Mouse (Mus musculus) CD4-positive, CD25-positive, alpha-beta regulatory T cell, adult 2 months (primary cell): Measurements from ENCODE around the gene Slco1b2.
"Not testable (repeated sequence)": the region's sequence is repeated elsewhere in the genome, so short reads cannot be mapped to it uniquely, and the experiment has no call there.

ENCODE experiments used
- DNase-seq: peaks from one replicate; pipeline ENCODE4 v3.0.0-alpha.2; 2012; ENCODE audit warnings: low read depth, low spot score

Slco1b2 gene

DNA sequence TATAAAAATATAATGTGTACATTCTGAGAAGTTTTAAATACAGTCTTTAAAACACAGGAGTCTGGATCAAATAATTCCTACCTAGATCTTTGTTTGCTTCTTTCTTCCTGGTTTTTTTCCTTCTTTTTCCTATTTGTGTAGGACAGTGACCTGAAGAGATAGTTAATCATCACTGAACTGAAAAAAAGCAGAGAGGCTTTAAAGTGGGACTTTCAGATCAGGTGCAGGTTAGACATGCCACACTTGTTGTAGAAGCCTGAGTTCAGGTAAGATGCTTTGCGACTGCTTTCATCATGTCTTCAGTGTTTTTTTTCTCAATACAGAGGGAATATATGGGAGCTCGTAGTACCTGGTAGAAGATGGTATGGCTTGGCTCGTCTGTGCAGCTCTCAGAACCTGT, at the start of gene Slco1b2:
TSS of gene Slco1b2 (plus strand) at position 228 of the 400 bp plus-strand sequence.
- DNase-seq = no peak

DNA sequence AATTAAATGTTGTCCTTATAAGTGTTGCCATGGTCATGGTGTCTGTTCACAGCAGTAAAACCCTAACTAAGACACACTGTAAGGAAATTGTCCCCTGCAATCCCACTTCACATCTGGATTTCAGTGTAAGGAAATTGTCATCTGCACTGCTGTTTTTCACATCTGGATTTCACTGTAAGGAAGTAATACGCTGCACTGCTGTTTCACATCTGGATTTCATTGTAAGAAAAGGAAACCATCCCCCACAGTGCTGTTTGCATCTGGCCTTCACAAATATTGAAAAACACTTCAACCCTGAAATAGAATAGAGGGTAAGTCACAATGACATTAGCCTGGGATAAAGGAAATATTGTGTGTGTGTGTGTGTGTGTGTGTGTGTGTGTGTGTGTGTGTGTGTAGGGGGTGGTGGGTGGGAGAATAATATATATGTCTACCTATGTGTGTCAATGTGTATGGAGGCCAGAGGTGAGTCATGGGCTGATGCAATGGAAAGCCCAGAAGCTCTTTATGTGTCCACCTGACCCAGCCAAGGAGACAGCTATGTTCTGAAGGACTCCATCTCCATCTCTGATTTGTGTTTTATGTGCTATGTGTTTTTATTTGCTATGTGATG, 44.4 kb upstream of the Slco1b2 start:
- DNase-seq = no peak

GRCm38 (mm10) chr6:141590002-141590401, 39.3 kb upstream of the Slco1b2 start:
- no peak for DNase-seq

DNA sequence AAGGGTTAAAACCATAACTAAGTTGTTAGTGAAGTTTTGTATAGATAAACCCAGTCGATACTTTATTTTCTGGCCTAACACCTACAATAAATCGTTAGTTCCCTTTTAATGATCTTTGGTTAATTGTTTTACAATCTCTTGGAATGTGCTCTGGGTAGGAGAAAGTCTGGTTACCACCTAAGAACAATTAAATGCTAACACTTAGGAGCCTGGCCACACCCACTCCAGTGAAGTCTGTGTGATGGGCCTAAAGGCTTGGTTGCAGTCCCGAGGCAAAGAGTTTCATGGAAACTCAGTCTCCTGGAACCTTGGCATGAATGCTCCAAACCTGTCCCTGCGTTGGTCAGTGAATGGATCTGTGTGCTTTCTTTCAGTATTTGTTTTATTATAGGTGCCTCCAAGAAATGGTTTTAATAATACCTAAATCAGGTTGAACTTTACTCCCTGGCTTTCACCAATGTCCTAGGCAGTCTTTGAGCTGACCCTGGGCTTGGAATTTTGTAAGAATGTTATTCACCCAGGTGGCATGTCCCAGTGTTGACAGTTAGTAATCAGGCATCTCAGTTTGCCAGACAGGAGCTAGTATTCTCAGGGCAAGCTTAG, 38.6 kb upstream of the Slco1b2 start:
- DNase-seq = not testable (repeated sequence)

- no peak for DNase-seq
Measured at GRCm38 (mm10) chr6:141596081-141596480, 33.2 kb upstream of the Slco1b2 start.

GRCm38 (mm10) chr6:141597037-141597436, 32.3 kb upstream of the Slco1b2 start:
- no peak for DNase-seq

- DNase-seq = no peak
Measured at GRCm38 (mm10) chr6:141600940-141601339, 28.4 kb upstream of the Slco1b2 start.

DNA sequence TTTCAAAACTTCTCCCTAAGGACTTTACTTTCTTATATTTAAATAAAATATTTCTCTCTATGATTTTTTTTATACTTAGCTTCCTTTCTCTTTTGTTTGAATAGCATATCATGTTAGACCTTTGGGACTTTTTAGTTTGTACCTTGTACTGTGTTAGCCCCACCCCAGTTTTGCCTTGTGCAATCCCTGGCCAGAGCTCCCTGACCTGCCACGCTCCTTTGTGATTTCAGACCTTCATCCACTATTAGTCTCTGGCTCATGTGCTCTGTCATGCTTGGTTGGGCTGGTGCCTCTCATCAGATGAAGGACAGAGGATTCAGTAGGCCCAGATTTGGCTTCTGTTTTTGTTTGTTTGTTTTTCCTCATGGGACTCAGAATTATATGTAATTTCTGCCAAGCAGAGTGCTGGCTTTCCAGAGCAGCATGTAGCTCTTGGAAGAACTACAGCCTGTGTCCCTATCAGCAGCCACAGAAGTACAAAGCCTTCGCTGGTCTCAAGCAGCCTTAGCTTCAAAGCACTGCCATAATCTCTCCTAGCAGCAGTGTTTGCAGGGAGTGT, 18.5 kb upstream of the Slco1b2 start:
- DNase-seq = no peak

GRCm38 (mm10) chr6:141614017-141614416, 15.3 kb upstream of the Slco1b2 start:
- no peak for DNase-seq

DNA sequence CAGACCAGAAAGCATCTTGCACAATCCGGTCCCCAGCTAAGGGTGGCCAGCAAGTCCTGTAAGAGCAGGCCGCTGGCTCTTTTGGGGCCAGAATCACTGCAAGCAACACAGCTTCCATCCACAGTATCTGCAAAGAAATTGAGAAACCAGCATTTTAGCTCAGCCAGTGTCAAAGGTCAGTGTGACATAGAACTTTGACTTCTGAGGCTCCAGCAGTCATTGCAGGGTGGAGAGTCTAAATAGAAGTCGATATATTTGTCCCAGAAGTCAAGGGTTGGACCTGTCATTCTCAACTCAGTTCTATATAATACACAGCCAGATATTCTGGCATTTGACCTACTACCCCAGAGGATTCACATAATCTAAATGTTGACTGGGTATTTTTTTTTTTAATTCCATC, 14.0 kb upstream of the Slco1b2 start:
- no peak for DNase-seq

GRCm38 (mm10) chr6:141632935-141633334, 3.6 kb downstream of the Slco1b2 start:
- DNase-seq = no peak

- no peak for DNase-seq
Measured at GRCm38 (mm10) chr6:141635250-141635649, 5.9 kb downstream of the Slco1b2 start.

GRCm38 (mm10) chr6:141640639-141641038, 11.3 kb downstream of the Slco1b2 start:
- no peak for DNase-seq

DNA sequence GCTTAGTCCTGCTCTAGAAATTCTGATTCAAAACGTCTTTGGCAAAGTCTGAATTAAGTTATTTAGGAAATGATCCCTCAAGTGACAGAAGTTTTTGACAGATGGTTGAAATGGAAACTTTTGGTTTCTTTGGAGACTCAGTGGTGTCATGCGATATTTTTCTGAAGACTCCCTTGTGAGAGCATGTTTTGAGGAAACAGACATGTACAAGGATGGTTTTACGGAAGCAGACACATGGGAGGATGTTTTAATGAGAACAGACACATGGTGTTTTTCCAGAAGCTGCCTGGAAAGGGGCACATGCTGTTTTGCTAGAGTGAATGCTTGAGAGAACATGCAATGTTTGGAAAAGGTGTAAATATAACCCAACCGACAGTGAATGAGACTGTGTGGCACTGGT, 57.7 kb downstream of the Slco1b2 start:
- DNase-seq = no peak

DNA sequence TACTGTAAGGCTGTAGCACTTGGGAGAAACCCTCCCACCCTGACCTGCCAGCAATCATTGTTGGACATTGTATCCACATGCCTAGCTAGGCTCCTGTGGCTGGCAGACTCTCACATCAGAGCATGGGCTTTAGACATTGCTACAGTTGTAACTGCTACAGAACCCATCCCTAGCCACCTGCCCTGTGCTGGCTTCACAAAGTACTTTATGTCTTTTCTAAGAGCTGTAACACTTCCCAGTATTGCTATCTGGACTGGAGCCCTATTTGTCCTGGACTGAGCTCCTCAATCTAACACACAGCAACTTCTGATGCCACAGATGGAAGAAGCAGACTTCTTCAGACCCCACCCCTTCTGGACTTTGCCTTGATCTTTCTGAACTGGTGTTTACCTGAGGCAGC, 61.9 kb downstream of the Slco1b2 start:
- no peak for DNase-seq
